28 mouse cellular contexts compared by ENCODE assay signal in genomic region chr4:97156084-97156483, GRCm38 (mm10). TPM values are rescaled to one million over a fixed set of nuclear protein-coding genes. Genes with fewer than 3 reads are reported as not detected.
A peak's percentile ranks its signal among the peaks of the same experiment; 100 is the strongest.
DNase-seq lines count a peak whose midpoint lies in the region; ATAC-seq and TF ChIP-seq lines count a peak whose summit lies in the region.
"Had no signal": no experiment of that assay in that cellular context is flagged by ENCODE, and none has a peak within 500 bp of the region (broad histone marks: within the 10 kb centered on the region; RNA-seq: fewer than 3 reads in every experiment).

No protein-coding gene starts in this region.

- TF ChIP-seq CTCF in midbrain, postnatal 0 days (IDR thresholded peaks at IDR 0.05), result no peak
- TF ChIP-seq CTCF in brain, embryonic 14.5 days (IDR thresholded peaks at IDR 0.05; ENCODE audit: borderline replicate concordance, extremely low read depth, insufficient read depth, insufficient read length), result no peak

- no peak for ATAC-seq in forebrain, embryonic 13.5 days
- ATAC-seq in midbrain, embryonic 12.5 days (ENCODE audit: low FRiP score, low read depth), result 0 out of 2 replicates have a peak, but pooled peaks have one; percentile 52
- no peak for ATAC-seq in midbrain, postnatal 0 days (ENCODE audit: low FRiP score)
- no peak for ATAC-seq in embryonic facial prominence, embryonic 15.5 days (ENCODE audit: insufficient number of reproducible peaks, low FRiP score, low TSS enrichment, low read depth)
- ATAC-seq: activated CD4-positive, CD25-positive, alpha-beta regulatory T cell, adult 4 months; forebrain, embryonic 15.5 days; intestine, embryonic 15.5 days; Patski had no signal

- WGBS in forebrain, embryonic 10.5 days, result 56% methylated on average over 3 of the region's 3 CpGs
- 28% methylated on average over 3 of the region's 3 CpGs for WGBS in forebrain, embryonic 13.5 days
- whole genome bisulfite sequencing in midbrain, embryonic 12.5 days, result 33% methylated on average over 3 of the region's 3 CpGs
- 24% methylated on average over 3 of the region's 3 CpGs for WGBS in midbrain, postnatal 0 days
- 46% methylated on average over 3 of the region's 3 CpGs for whole genome bisulfite sequencing in embryonic facial prominence, embryonic 15.5 days

- no peak for DNase-seq in forebrain, embryonic 10.5 days (ENCODE audit: extremely low spot score, low spot score)
- DNase-seq in midbrain, postnatal 0 days (ENCODE audit: low spot score), result no peak
- DNase-seq in brain, embryonic 14.5 days (ENCODE audit: low read depth), result peak; percentile 41
- no peak for DNase-seq in cerebellum, adult 18-20 months
- DNase-seq in liver, result no peak
- DNase-seq: adrenal gland, postnatal 14 days; cerebellum, adult 8-10 months; cerebellum, postnatal 14 days; gastrocnemius, postnatal 10 days; heart, adult 18-20 months; heart, postnatal 10 days; heart, postnatal 4 days had no signal

- H3K9ac ChIP-seq in forebrain, embryonic 13.5 days, result no peak overlapping the region
- H3K9ac ChIP-seq in midbrain, embryonic 12.5 days (replicated peaks), result no peak overlapping the region
- no peak overlapping the region for H3K9ac ChIP-seq in midbrain, postnatal 0 days (replicated peaks; ENCODE audit: low read length, poor library complexity, severe bottlenecking)
- no peak overlapping the region for H3K9ac ChIP-seq in embryonic facial prominence, embryonic 15.5 days
- H3K9ac ChIP-seq: embryonic facial prominence, embryonic 12.5 days; forebrain, embryonic 15.5 days; hindbrain, embryonic 14.5 days; intestine, embryonic 15.5 days had no signal

- H3K27me3 ChIP-seq in forebrain, embryonic 10.5 days (ENCODE audit: poor library complexity, severe bottlenecking), result no peaks in the 10 kb centered on the region
- H3K27me3 ChIP-seq in forebrain, embryonic 13.5 days, result no peaks in the 10 kb centered on the region
- no peaks in the 10 kb centered on the region for H3K27me3 ChIP-seq in midbrain, embryonic 12.5 days
- H3K27me3 ChIP-seq in midbrain, postnatal 0 days (ENCODE audit: insufficient read depth, low read length), result no peaks in the 10 kb centered on the region
- no peaks in the 10 kb centered on the region for H3K27me3 ChIP-seq in embryonic facial prominence, embryonic 15.5 days
- H3K27me3 ChIP-seq: CH12.LX; embryonic facial prominence, embryonic 12.5 days; forebrain, embryonic 15.5 days; intestine, embryonic 15.5 days; Patski had no signal

- TF ChIP-seq POLR2A in brain, embryonic 14.5 days (IDR thresholded peaks at IDR 0.05; ENCODE audit: borderline replicate concordance, extremely low read depth, insufficient read depth, insufficient read length, poor library complexity, severe bottlenecking), result no peak

- no peak overlapping the region for H3K4me3 ChIP-seq in forebrain, embryonic 10.5 days
- H3K4me3 ChIP-seq in forebrain, embryonic 13.5 days, result no peak overlapping the region
- H3K4me3 ChIP-seq in midbrain, embryonic 12.5 days, result no peak overlapping the region
- H3K4me3 ChIP-seq in midbrain, postnatal 0 days (ENCODE audit: low read depth, low read length), result no peak overlapping the region
- no peak overlapping the region for H3K4me3 ChIP-seq in embryonic facial prominence, embryonic 15.5 days (replicated peaks)
- H3K4me3 ChIP-seq: embryonic facial prominence, embryonic 12.5 days; forebrain, embryonic 15.5 days; heart, embryonic 10.5 days; intestine, embryonic 15.5 days had no signal

- no peaks in the 10 kb centered on the region for H3K36me3 ChIP-seq in forebrain, embryonic 10.5 days (replicated peaks)
- H3K36me3 ChIP-seq in forebrain, embryonic 13.5 days (ENCODE audit: poor library complexity, severe bottlenecking), result no peaks in the 10 kb centered on the region
- no peaks in the 10 kb centered on the region for H3K36me3 ChIP-seq in midbrain, embryonic 12.5 days
- H3K36me3 ChIP-seq in midbrain, postnatal 0 days (ENCODE audit: insufficient read depth, low read length), result no peaks in the 10 kb centered on the region
- H3K36me3 ChIP-seq in embryonic facial prominence, embryonic 15.5 days, result no peaks in the 10 kb centered on the region
- H3K36me3 ChIP-seq: embryonic facial prominence, embryonic 12.5 days; forebrain, embryonic 15.5 days; heart, embryonic 10.5 days; intestine, embryonic 15.5 days had no signal

- H3K4me2 ChIP-seq in forebrain, embryonic 13.5 days, result no peak overlapping the region
- no peak overlapping the region for H3K4me2 ChIP-seq in midbrain, embryonic 12.5 days (replicated peaks)
- H3K4me2 ChIP-seq in midbrain, postnatal 0 days (ENCODE audit: low read depth, low read length, poor library complexity, severe bottlenecking), result no peak overlapping the region
- no peak overlapping the region for H3K4me2 ChIP-seq in embryonic facial prominence, embryonic 15.5 days (replicated peaks)
- H3K4me2 ChIP-seq: forebrain, embryonic 15.5 days; intestine, embryonic 15.5 days had no signal

- H3K27ac ChIP-seq in forebrain, embryonic 10.5 days, result peak overlapping the region; percentile 56; the same call in 1 of the 2 replicates
- no peak overlapping the region for H3K27ac ChIP-seq in forebrain, embryonic 13.5 days
- no peak overlapping the region for H3K27ac ChIP-seq in midbrain, embryonic 12.5 days (replicated peaks)
- no peak overlapping the region for H3K27ac ChIP-seq in midbrain, postnatal 0 days (ENCODE audit: low read depth, low read length)
- peak overlapping the region; percentile 51; the same call in 1 of the 2 replicates for H3K27ac ChIP-seq in embryonic facial prominence, embryonic 15.5 days (replicated peaks)
- H3K27ac ChIP-seq: embryonic facial prominence, embryonic 12.5 days; forebrain, embryonic 15.5 days; heart, embryonic 10.5 days; intestine, embryonic 15.5 days had no signal

- peaks cover 18% of the 10 kb centered on the region for H3K4me1 ChIP-seq in forebrain, embryonic 10.5 days
- peaks cover 20% of the 10 kb centered on the region for H3K4me1 ChIP-seq in forebrain, embryonic 13.5 days
- H3K4me1 ChIP-seq in midbrain, embryonic 12.5 days, result peaks cover 21% of the 10 kb centered on the region
- no peaks in the 10 kb centered on the region for H3K4me1 ChIP-seq in midbrain, postnatal 0 days (ENCODE audit: insufficient read depth, low read length)
- H3K4me1 ChIP-seq in embryonic facial prominence, embryonic 15.5 days, result peaks cover 16% of the 10 kb centered on the region
- H3K4me1 ChIP-seq: heart, embryonic 10.5 days; intestine, embryonic 15.5 days had no signal

- no peaks in the 10 kb centered on the region for H3K9me3 ChIP-seq in forebrain, embryonic 10.5 days
- H3K9me3 ChIP-seq in forebrain, embryonic 13.5 days (replicated peaks), result no peaks in the 10 kb centered on the region
- no peaks in the 10 kb centered on the region for H3K9me3 ChIP-seq in midbrain, embryonic 12.5 days
- no peaks in the 10 kb centered on the region for H3K9me3 ChIP-seq in midbrain, postnatal 0 days (ENCODE audit: low read length)
- H3K9me3 ChIP-seq in embryonic facial prominence, embryonic 15.5 days (replicated peaks), result no peaks in the 10 kb centered on the region
- H3K9me3 ChIP-seq: embryonic facial prominence, embryonic 12.5 days; forebrain, embryonic 15.5 days; heart, embryonic 10.5 days; intestine, embryonic 15.5 days had no signal

RNA-seq across cellular contexts. Expression of gene Gm10192, which starts 26.9 kb away (rescaled TPM):
- not detected in 2 replicates for polyA plus RNA-seq in forebrain, embryonic 10.5 days (2016; fragmentation: Nextera tagmentation; extraction: Ambion mirVana)
- not detected in 2 replicates for polyA plus RNA-seq in forebrain, embryonic 13.5 days (2015; fragmentation: Nextera tagmentation; extraction: Ambion mirVana)
- polyA plus RNA-seq in midbrain, embryonic 12.5 days (2016; fragmentation: Nextera tagmentation; extraction: Ambion mirVana), result not detected in 2 replicates
- not detected in 2 replicates for total RNA-seq in midbrain, postnatal 0 days (2014; rRNA removed)
- not detected in 2 replicates for polyA plus RNA-seq in midbrain, postnatal 0 days (2015; fragmentation: Nextera tagmentation; extraction: Ambion mirVana)
- not detected in 2 replicates for polyA plus RNA-seq in brain, embryonic 14.5 days (2012; rRNA removed)
- not detected in 2 replicates for polyA plus RNA-seq in embryonic facial prominence, embryonic 15.5 days (2015; fragmentation: Nextera tagmentation; extraction: Ambion mirVana)
- total RNA-seq: adrenal gland, adult 18-20 months; adrenal gland, postnatal 14 days; CH12.LX; common myeloid progenitor, adult 5-6 weeks; gastrocnemius, postnatal 10 days; gastrocnemius, postnatal 4 days; heart, adult 18-20 months; heart, postnatal 10 days; heart, postnatal 4 days had no signal
- polyA plus RNA-seq: activated CD4-positive, CD25-positive, alpha-beta regulatory T cell, adult 4 months; embryonic facial prominence, embryonic 12.5 days; forebrain, embryonic 15.5 days; frontal cortex, adult 2 months; heart, embryonic 10.5 days; heart, embryonic 14.5 days; hindbrain, embryonic 14.5 days; intestine, embryonic 15.5 days; Patski had no signal

Comparison
In these comparisons a context has a peak if more than half of its experiments do, and no peak if none do; other contexts are left out.
1. H3K27ac ChIP-seq: peak in forebrain, embryonic 10.5 days (single experiment) and embryonic facial prominence, embryonic 15.5 days (single experiment); none in forebrain, embryonic 13.5 days (single experiment), midbrain, embryonic 12.5 days (single experiment) and midbrain, postnatal 0 days (single experiment).